Mouse (Mus musculus) urinary bladder, adult 2 months (tissue): ENCODE data around the gene Psmb9. TPM values are rescaled to one million over a fixed set of nuclear protein-coding genes. Genes with fewer than 3 reads are reported as not detected.
"Not testable (repeated sequence)": the region's sequence is repeated elsewhere in the genome, so short reads cannot be mapped to it uniquely, and the experiment has no call there.

ENCODE experiments used
- DNase-seq: peaks from one replicate; pipeline ENCODE4 v3.0.0; 2022; ENCODE audit warnings: low spot score
- polyA plus RNA-seq: library from polyadenylated mRNA; depleted of rRNA; stranded (reverse); fragments of >200 nt; gene quantifications from 2 replicates; pipeline ENCODE4 v1.2.3, GENCODE M21; 2012

Psmb9 gene
- polyA plus RNA-seq, 1 experiment: 34.7 TPM

DNA sequence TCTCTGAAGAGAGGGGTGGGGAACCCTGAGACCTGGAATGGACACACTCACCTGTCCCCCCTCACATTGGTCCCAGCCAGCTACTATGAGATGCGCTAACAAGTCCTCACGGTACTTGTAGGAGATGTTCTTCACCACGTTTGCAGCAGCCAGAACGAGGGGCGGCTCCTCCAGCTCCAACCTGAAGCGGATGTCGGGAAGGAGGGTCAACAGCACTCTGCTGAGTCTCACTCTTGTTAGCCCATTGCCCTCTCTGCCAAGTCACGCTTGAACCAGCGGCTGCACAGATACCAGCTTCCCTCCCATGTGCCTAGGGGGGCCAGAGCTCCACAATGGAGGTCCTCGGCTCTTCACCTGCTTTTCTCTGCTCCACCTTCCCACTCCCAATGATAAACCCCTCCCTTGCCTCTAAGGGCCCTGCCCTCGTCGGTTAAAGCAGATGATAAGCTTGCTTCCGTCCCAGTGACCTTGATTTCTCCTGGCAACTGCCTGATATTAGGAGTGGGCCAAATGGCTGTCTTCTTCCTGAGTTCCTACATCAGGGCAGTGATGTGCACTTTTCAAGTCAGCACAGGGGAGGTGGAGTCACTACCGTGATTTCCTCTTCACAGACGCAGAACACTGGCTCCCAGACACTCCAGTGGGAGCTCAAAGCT lies 3.9 kb downstream of the Psmb9 start:
- no peak for DNase-seq

DNA sequence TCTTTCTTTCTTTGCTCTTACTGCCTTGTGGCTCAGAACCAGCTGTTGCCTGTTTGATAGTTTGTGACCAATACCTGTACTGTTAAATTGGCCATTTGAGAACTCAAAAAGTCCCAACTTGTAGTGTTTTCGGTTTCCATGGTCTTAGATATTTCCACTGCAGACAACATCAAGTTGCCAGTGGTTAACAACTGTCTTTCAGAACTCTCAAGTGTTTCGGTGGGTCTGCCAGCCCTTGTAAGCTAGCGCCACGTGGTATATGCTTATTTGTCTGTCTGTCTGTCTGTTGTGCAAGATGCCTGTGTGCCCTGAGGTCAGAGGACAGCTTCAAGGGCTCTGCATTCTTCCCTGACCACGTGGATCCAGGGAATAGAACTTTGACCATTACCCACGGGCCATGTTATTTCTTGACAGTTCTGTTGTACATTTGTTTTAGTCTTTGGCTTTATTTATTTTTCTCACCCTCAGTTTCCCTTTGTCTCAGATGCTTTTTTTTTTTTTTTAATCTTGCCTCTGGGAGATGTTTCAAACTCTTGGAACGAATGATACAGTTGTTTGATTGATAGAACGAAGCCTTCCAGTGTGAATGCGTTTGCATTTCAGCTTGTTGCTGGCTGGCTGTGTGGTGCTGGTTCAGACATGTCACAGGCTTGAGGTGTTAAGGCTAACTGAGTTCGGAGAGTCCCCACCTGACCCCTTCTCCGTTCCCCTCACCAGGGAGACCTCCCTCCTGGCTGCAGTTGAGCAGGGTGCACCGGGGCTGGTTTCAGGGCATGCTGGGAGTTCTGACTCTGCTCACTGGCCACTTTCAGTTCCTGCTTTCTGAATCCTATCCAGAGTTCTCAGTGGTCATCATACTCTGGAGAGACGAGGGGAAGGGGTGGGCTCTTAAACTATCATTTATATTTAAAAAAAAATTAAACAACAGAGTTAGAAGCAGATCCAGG lies 7.4 kb downstream of the Psmb9 start:
- no peak for DNase-seq

DNA sequence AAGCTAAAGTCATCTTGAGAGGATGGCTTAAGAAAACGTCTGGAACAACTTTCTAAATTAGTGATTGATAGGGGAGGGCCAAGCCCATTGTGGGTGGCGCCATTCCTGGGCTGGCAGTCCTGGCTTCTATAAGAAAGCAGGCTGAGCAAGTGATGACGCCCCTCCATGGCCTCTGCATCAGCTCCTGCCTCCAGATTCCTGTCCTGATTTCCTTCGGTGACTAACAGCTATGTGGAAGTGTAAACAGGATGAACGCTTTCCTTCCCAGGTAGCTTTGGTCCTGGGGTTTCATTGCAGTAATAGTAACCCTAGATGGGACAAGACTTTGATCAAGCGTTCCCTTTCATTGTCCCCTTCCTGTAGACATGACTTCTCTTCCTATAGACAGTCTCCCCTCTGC lies 8.5 kb downstream of the Psmb9 start:
- no peak for DNase-seq

DNA sequence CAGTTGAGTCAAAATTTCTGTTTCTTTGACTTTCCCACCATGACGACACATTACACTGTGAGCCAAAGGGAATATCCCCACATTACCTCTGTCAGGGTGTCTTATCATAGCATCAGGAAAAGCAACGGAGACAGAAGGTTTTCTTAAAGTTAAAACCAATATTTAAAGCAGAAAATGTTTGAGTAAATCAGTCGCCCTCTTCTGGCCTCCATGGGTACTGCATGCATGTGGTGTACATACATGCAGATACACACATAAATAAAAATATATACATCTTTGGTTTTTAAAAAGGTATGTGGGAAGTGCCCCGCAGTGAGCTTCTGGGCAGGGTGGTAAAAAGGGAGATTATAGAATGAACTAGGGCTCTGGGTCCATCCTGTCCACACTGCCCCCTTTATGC lies 10.4 kb downstream of the Psmb9 start:
- no peak for DNase-seq

DNA sequence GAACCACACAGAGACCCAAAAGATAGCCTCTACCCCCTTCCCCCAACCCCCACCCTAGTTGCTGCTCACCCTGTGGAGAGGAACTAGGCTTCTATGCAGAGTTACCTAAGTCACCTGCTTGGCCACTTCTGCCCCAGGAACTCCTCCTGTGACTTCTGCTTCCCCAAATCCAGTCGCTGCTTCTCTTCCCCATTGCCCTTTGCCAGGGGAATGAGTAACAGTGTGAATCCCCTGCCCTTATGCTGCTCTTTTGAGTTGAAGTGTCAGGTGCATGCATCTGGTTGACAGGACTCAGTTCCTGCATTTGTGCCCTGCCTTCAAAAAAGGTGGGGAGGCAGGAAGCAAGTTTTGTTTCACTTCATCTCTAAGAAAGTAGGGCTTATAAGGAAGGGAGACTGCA lies 13.5 kb downstream of the Psmb9 start:
- no peak for DNase-seq

DNA sequence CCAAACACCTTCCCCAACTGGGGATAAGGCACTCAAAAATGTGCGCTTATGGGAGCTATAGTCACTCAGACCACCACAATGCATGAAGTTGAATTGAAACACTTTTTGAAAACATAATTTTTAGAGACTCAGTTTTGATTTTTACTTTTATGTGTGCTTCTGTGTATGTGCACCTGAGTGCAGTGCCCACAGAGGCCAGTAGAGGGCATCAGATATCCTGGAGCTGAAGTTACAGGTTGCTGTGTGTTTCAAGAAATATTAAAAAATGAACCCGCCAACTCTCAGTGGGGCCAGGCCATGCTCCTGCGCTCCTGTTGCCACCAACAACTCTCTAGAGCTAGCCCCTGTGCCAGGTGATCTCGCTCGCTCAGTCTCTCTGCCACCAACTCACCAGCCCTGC lies 15.0 kb downstream of the Psmb9 start:
- DNase-seq: no peak

DNA sequence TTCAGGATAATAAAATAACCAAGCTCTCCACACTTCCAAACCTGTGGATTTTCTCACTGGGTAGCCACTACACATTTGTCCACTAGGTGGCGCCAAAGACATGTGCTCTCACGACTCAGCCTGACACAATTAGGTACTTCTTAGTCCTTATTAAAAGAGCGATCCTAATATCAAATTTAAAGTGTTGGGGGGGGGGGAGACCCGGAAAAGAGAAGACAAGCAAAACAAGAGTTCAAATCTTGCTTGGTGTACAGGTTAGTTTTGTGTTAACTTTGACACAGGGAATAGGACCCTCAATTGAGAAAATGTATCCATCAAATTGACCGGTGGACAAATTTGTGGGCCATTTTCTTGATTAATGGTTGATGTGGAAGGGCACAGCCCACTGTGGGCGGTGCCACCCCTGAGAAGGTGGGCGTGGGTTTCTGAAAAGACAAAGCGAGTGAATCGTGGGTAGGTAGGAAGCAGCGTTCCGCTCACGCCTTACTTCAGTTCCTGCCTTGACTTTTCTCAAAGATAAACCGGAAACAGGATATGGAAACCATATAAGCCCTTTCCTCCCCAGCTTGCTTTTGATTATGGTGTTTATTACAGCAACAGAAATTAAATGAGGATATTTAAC lies 16.6 kb downstream of the Psmb9 start:
- peak; percentile 52 for DNase-seq

DNA sequence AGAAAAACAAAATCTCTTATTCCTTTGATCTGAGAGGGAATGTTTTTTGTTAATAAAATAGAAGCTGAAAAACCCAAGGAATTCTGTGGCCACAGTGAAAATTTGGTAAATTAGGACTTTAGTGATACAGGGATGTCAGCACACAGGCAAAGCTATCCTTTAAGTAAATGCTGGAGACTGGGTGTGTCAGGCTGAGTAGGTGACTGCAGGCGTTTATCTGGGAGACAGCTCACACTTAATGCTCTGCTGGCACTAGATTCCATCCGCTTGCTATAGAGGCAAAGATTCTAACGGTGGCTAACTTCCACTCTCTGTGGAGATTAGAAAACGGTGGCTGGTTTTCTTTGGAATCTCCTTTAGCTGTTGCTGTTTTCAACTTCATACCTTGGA lies 17.1 kb downstream of the Psmb9 start:
- no peak for DNase-seq

DNA sequence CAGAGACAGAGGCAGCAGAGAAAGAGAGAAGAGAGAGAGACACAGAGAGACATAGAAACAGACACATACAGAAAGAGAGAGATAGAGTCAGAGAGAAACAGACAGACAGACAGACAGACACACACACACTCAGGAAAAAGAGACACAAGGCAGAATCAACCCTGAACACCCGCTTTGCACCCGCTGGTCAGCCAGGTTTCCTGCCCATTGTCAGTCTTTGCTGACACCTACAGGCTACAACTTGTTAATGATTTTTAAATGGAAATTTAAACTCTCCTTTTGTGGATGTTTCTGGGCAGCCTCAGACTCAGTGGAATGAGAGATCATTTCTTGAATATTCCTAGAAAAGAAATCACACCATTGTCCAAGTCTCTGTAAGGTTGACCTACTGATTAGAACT lies 18.3 kb downstream of the Psmb9 start:
- no peak for DNase-seq

DNA sequence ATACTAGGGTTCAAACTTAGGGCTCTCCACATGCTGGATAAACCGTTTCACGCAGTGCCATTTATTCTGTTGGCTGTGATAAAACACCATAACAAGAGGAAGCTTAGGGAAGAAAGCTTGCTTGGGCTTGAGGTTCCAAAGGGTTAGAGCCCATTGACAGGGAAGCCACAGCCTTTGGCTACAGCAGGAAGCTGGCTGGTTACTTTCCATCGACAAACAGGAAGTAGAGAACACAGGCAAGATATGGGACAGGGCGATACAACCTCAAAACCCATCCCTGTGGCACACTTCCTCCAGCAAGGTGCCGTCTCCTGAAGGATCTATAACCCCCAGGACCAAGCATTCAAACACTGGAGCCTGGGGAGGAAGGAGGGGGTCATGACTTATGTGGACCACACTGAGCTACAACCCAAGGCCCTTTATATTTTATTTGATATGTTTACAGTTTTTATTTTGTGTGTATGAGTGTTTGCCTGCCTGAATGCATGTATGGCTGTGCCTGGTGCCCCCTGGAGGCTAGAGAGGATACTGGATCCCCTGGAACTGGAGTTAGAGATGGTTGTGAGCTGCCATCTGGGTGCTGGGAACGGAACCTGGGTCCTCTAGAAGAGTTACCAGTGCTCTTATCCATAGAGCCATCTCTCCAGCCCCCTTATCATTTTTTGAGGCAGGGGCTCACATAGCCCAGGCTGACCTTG lies 22.4 kb downstream of the Psmb9 start:
- DNase-seq: no peak

DNA sequence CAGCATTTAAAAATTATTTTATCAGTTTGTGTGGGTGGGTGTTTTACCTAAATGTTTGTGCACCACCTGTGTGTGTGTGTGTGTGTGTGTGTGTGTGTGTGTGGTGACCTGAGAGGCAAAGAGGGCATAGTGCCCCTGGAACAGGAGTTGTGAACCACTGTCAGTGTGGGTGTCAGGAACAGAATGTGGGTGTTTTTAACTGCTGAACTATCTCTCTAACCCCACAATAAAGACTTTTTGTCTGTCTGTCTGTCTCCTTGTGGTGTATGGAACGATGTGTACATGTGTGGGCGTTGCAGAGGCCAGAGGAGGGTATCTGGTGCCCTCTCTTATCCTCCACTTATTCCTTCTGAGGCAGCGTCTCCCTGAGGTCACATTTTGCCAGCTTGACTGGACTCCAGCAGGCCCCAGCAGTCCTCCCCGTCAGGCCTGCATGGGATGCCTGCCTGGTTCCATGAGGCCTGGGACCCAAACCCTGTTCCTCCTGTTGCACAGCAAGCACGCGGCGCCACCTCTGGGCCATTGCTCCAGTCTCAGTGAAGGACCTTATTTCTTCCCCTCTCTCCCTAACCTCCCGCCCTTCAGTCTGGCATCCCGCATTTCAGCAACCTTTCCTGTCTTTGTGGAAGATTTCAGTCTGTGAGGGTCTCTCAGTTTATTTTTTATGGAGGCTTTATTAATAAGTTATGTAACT lies 23.2 kb downstream of the Psmb9 start:
- DNase-seq: no peak

DNA sequence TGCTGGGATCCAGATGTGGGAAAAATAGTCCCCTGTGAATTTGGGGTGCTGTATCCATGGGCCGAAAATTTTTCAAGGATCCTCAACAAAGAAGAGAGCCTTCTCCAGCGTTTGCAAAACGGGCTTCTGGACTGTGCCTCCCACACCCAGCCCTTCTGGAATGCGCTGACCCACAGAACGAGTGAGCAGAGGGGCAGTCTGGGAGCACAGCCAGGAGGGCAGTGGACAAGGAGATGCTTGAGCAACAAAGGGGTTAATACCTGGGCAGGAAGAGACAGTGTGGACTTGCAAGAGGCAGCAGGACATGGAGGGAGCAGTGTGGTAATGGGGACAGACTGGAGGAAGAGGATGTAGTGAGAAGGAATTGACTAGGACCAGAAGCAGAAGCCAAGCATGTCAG lies 32.0 kb downstream of the Psmb9 start:
- no peak for DNase-seq

DNA sequence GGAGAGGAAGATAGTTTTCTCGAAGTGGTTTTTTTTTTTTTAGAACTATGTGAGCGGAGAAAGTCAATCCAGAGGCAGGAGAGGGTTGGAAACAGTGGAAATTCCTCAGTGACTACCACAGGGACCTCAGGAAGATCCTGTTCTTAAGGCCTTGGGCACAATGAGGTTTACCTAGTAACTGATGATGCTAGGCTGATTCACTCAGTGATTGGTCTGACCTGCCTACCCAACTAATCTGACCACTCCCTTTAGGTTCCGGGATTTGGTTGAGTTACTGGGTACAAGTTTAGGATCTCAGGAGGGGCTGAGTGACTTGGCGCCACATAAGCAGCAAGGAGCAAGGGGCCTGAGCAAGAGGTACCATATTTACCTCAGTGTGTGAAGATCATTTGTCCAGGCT lies 34.6 kb downstream of the Psmb9 start, which contains the start of gene H2-DMb1:
Gene H2-DMb1, plus strand, starts transcription at position 150 of the 400 bp plus-strand sequence.
- DNase-seq: no peak

DNA sequence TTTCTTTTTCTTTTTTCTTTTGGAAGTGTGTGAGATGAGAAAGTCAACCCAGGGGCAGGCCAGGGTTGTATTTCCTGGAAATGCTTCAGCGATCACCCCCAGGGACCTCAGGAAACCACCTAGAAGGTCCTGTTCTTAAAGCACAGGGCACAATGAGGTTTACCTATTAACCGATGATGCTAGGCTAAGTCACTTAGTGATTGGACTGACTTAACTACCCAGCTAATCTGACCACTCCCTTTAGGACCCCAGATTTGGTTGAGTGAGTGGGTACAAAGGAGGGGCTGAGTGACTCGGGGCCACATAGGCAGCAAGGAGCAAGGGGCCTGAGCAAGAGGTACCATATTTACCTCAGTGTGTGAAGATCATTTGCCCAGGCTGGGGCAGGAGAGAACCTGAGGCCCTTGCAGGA lies 42.6 kb downstream of the Psmb9 start:
- no peak for DNase-seq

DNA sequence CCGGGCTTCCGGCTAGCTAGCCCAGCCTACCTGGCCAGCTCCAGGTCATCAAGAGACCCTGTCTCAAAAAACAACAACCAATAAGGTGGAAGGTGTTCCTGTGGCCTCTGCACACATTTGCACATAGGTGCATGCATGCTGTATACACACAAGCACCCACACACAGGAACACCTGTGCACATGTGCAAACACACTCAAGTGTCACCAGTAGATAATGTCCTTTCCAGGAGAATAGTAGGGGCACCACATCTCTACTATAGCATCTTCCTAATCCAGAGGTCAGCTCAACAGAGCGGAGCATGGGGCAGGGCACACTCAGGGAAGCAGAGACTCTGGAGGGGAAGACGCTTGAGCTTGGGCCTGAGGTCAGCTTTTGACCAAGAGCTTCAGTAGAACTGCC lies 43.3 kb downstream of the Psmb9 start:
- DNase-seq: not testable (repeated sequence)

DNA sequence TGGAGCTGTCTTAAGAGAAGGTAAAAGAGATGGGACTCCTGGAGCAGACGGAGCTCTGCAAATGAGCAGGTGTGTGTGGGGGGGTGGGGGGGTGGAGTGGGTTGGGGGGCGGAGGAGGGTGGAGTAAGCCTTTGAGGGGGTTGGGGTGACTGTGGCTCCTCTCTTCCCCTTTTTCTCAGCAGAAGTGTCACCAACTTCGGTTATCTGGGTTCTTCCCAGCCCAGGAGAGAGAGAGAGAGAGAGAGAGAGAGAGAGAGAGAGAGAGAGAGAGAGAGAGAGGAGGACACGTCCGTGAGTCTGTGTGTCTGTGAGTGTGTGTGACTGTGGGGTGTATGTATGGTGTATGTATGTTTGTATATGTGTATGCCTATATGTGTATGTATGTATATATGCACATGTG lies 44.1 kb downstream of the Psmb9 start:
- no peak for DNase-seq

DNA sequence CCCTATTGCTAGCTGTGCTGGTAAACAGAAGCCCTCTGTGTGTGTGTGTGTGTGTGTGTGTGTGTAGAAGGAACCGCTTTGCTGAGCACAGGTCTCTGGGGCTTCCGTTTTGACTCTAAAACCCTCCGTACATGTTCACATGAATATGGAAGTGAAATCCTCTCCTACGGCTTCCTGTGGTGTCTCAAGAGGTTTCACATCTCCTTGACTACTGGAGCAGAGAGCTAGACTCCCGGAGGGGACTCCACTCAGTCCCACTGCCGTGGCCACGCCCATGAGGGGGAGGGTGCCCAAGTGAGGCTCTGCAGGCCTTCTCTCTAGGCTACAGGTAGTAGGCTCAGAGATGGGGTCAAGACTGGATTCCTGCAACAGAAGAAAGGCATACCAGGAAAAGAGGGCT lies 44.5 kb downstream of the Psmb9 start, which contains the start of gene H2-DMb2:
Gene H2-DMb2, plus strand, starts transcription at position 275 of the 400 bp plus-strand sequence.
- DNase-seq: no peak

DNA sequence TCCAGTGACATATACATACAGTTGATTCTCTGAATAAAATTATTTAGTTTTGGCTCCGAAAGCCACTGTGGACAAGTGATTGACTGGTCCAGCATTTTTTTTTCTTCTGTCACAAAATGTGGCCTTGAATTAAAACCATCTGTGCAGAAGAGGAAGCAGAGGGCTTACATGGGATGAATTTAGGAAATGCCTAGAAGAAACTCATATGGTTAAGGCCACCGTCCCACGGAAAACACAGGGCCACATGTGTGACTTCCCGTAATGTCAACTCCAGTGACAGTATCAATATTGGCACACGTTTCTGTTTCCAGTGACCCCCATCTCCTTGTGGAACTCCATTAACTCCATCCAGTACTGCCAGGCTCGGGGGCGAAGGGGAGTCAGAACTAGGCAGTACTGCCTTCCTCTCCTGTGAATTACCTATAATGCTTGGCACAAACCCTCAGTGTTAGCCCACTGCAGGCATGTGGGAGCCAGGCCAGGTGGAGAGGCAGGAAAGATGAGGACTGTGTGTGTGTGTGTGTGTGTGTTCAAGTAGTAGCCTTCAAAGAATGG lies 45.0 kb downstream of the Psmb9 start:
- DNase-seq: no peak

DNA sequence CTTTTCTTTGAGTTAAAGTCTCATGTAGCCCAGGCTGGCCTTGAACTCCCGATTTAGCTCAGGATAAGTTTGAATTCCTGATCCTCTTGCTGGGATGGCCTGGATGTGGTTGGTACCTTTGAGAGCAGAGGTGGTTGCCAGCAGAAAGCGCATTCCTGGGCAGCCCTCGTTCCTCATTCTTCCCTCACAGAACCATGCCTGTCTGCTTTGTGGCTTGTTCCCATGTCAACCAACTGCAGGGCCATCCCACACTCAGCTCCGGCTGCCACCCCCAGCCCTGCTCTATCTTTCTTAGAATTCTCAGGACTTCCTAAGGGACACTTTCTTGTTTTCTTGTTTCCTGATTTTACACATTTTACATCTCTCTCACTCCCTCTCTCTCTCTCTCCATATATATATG lies 46.1 kb downstream of the Psmb9 start:
- DNase-seq: no peak

DNA sequence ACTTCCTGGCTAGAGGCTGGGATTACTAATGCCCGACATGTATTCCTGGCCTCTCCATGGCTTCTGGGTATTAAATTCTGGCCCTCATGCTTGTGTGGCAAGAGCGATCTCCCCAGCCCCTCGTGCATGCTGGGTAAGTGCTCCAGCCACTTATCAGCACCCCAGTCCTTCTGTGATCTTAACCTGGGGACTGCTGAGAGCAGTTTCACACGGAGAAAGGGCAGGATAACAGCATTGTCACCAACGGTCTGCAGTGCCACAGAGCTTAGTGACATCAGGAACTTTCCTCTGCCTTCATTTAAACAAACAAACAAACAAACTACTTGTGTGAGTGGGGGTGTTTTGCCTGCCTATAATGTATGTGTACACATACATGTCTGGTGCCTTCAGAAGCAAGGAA lies 47.3 kb downstream of the Psmb9 start:
- DNase-seq: no peak

DNA sequence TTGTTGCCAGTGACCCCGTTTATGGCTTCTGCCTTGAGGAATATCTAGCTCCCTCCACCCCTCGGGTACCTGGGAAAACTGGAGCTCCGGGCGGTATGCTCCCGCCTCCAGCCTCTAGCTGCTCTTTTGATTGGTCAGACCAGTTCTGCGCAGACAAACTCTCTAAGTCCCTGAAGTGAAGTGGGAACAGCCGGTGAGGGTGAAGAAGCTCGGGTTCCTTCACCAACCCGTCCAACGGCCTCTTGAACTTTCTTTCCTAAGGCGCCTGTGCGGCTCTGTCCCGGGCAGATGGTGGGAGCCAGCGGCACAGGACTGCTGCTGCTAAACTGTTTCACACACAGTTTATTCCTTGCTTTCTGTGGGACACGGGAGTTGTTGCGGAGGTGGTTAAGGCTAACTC lies 48.1 kb downstream of the Psmb9 start:
- no peak for DNase-seq
